Comparison of ENCODE assay signal across 14 mouse cellular contexts in the genomic region with DNA sequence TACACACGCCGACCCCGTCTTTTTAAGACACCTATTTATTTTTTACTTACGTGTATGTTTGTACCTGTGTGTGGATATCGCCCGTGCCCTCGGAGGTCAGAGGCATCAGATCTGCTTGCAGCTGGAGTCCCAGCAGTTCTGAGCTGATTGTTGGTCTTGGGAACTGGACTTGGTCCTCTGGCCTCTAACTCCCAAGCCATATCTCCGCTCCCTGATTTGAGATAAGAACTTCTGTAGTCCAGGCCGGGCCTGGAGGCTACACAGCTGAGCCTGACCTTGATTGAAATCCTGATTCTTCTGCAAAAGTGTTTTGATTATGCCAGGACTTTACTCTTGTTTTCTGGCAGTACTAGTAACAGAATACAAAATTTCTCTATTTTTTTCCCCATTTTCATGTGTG. TPM values are rescaled to one million over a fixed set of nuclear protein-coding genes. Genes with fewer than 3 reads are reported as not detected.
"Had no signal": no experiment of that assay in that cellular context is flagged by ENCODE, and none has a peak within 500 bp of the region (broad histone marks: within the 10 kb centered on the region; RNA-seq: fewer than 3 reads in every experiment).

No protein-coding gene starts in this region.

- H3K9me3 ChIP-seq: liver, embryonic 13.5 days; megakaryocyte, embryonic 14.5 days had no signal

- H3K27ac ChIP-seq: kidney, postnatal 0 days; left cerebral cortex, adult 2 months; liver, embryonic 13.5 days; macrophage had no signal

- H3K36me3 ChIP-seq: liver, embryonic 13.5 days had no signal

- DNase-seq: layer of hippocampus, postnatal 36 days; liver, embryonic 13.5 days; lung, embryonic 14.5 days; midbrain, embryonic 14.5 days; retina, postnatal 1 day; right cerebral cortex, postnatal 25 days; thymus, adult 18-20 months; thymus, postnatal 36 days had no signal

- H3K4me3 ChIP-seq: left cerebral cortex, adult 2 months; liver, embryonic 13.5 days; megakaryocyte, embryonic 14.5 days had no signal

- ATAC-seq: lung, postnatal 0 days had no signal

- H3K9ac ChIP-seq: liver, embryonic 13.5 days; lung, embryonic 14.5 days had no signal

- H3K4me2 ChIP-seq: liver, embryonic 13.5 days; lung, embryonic 14.5 days; midbrain, embryonic 11.5 days had no signal

RNA-seq across cellular contexts. Expression of a gene that starts 7.3 kb away (rescaled TPM):
- polyA plus RNA-seq: macrophage had no signal
